Mouse (Mus musculus) WW6 (cell line): ENCODE data around the gene Nr1h2.

Source experiments
- DNase-seq: peaks from one replicate; pipeline ENCODE4 v3.0.0-alpha.2; 2013; ENCODE audit warnings: low read depth, low spot score

The Nr1h2 gene

DNA sequence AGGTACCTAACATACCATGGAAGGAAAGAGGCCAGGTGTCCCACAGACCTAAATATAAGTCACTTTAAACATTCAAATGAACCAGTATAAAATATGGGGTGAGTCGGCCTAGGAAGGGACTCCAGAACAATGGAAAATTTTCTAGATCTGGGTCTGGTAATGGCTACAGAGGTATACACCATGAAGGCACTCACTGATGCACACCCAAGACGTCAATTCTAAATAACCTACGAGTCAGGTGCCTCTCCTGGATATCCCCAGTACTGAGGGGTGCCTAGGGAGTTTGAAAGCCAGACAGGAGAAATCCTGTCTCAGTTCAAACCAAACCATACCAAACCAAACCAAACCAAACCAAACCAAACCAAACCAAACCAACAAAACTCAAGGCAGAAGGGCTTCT lies 23.2 kb downstream of the Nr1h2 start:
- DNase-seq, result no peak

DNA sequence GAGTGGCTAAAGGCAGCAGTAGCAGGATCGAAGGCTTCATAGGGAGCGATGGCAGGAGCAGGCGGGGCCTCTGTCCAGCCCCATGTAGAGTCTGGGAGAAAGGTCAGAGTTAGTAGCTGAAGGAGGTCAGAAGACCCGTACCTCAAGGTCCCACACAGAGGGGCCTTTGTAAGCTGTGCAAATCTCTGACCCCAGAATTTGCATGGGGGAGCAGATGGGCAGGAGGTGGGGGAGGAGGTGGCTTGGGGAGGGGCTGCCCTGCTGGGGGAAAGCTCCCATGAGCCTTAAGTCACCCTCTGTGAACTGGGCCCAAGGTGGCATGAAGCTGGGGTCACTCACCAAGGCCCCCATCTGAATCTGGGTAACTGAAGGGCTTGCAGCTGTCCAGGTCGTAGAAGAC lies 24.2 kb downstream of the Nr1h2 start:
- DNase-seq, result no peak

DNA sequence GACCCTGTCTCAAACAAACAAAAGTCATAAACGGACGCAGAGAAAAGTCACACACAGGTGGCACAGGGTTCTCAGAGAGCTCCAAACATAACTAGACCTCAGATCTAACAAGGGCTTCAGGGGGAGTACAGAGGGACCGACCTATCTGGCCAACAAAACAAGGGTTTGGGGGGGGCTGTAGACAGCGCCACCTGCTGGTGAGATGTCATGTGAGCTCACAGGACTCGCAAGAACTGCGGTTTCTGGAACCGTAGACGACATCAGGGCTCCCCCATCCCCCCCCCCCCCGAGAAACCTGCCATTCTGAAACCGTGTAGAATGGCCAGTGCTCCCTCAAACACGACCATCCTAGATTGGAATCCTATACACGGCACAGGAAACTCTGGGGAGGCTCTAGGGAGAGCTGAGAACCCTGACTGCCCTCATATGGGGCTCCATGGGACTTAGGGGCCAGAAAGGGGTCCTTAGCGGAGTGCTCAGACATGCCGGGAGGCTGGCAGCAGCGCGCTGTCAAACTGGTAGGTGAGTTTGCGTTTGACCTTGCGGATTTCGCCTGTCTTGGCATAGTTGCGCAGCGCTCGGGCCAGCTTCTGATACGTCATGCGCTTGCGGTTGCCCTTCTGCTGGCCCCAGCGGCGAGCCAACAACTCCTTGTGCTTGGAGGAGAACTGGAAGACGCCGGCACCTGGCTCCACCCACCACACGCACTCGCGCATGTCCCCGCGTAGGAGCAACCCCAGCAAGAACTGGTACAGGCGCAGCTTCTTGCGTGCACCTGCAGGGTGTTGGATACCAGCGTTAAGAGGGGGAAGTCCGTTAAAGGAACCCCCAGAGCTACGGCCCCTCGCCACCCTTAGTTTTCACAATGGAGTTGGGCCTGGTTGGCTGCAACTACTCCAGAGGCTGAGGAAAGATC lies 26.0 kb downstream of the Nr1h2 start:
- DNase-seq, result no peak

DNA sequence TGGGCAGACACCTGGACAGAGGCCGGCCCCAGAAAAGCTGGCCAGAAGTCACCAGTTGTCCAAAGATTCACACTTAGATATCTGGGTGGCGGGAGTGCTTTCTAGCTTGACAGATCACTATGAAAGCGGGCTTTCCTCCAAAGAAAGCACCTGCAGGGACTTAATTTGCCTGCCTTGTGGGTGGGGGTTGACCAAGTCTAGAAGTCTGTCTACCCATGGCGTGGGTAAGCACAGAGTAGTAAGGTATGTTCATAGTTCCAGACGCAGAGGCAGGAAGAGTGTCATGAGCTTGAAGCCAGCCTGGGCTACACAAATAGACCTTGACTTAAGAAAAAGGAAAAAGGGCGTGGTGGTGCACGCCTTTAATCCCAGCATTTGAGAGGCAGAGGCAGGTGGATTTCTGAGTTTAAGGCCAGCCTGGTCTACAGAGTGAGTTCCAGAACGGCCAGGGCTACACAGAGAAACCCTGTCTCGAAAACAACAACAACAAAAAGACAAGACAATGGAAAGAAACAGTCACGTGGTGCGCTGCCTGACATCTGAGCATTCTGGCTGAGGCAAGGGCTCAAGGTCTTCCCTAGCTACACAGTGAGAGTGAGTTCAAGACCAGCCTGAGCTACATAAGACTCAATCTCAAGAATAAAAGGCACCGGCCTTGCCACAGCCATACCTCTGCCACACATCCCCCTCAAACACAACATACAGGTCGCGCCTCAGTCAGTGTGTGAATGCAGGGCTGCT lies 27.2 kb downstream of the Nr1h2 start:
- DNase-seq, result no peak

DNA sequence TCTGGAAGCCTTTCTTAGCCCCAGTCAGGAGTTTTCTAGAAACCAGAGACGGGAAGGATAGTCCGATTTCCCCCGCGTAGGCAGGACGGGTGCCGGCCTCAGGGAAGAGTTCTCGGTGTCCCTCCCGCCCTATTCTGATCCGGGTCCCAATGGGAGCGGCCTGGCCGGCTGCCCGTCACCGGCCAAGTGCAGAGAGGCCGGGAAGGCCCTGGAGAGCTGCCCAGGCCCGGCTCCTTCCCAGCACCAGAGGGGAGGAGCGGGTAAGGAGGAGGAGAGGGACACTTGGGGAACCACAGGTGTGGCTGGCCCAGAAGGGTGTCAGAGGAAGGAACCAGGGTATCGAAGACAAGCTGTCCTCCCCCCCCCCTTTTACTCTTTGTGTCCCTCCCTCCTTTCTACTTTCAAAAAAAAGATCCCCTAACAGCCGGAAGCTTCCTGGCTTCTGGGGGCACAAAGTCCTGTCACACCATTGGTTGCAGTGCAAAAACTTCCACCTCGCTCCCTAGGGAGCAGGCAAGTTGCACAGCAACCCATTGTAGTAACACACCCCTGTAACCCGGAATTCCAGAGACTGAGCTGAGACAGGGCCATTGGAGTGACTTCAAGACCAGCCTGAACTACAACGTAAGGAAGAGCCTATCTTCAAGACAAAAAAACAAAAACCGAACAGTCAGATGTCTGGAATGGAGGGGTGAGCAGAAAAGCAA lies 28.5 kb downstream of the Nr1h2 start:
- no peak for DNase-seq

DNA sequence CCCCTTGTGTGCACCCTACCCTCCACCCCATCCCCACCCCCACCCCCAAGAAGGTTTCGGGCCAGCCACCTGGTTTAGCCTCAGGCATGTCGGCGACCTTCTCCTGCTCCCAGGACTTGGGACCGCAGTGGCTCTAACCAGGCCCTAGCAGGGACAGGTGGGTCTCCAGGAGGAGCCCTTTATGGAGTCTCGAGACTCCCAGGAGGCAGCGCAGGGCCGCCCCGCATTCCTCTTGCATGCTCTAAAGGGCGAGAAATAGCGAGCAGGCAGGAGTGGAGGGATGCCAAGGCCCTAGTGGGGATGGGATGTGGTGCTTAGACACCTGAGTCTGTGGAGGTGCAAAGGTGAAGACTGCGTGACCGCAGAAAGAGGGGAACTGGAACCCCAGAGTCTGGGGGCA lies 29.2 kb downstream of the Nr1h2 start, which contains the start of gene Mybpc2:
Gene Mybpc2, minus strand, starts transcription at position 155 of the 400 bp plus-strand sequence.
- DNase-seq, result no peak

DNA sequence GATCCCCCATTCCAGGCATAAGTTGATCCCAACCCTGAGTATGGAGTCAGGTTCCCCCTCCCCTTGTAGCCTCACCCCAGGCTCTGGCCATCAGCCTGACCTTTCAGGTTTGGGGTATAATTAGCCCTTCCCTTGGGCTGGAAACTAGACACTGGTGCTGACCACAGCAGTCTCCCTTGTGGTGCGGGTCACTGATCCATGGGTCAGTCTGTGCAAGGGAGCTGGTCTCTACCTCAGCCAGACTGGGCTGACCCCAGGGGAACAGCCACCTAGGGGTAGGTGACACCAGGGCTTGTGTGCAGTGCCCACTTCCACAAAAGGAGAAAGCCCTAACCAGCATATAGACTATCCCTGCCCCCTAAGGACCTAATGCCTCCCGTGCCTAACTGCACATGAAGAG lies 30.7 kb downstream of the Nr1h2 start:
- DNase-seq, result no peak

DNA sequence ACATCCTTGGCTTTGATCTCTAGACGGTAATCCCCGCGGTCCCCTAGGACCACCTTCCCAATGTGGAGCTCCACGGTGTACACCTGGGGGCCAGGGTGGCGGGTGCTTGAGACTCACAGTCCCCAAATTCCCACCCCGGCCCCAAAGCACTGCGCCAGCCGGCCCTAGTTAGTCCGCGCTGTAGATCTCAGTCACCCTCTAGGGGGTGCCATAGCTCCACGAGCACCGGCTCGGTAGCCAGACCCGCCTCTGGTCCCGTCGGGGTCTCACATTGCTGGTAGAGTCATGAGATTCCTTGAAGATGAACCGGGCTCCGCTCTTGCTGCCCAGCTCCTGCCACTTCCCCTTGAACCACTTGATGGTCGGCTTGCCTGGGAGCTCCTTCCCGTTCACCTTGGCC lies 32.0 kb downstream of the Nr1h2 start:
- DNase-seq, result peak; percentile 57

DNA sequence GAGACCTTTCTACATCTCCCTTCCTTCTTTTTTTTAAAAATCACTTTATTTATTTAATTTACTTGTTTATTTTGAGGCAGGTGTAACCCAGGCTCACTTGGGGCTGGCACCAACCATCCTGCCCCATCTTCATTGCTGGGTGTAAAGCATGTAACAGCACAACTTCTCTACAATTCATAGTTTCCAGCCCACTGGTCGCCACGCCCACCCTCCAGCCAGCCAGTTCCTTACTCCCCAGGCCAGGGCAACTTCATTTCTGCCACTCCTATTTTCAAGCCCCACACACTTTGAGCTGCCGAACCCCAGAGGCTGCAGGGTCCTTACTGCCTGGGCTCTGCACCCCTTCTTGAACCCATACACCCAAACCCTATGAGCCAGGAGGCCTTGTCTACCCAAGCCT lies 32.8 kb downstream of the Nr1h2 start:
- DNase-seq, result no peak

DNA sequence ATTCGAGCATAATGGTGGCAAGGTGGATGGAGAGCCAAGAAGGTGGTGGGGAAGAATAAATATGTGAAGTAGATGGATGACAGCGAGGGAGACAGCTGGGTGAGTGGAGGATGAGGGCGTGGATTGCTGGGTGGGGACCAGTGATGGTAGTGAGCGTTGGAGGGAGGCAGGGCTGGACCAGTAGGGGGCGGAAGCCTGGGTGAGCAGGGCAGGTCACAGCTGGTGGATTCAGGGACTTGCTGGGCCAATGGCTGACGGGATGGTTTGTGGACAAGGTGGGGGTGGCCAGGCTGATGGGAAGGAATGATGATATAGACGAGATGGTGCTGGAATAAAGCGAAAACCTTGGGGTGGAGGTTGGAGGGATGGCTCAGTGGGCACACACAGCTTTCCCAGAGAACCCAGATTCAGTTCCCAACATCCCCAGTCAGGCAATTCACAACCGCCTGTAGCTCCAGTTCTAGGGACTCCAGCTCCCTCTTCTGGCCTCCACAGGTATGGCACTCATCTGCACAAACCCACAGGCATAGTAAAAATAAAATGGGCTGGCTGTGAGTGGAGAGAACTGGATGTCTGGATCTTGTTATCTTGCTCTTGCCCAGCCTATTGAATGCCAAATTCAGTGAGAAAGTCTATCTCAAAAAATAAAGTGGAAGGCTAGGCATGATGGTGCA lies 34.4 kb downstream of the Nr1h2 start:
- DNase-seq, result peak; percentile 52

DNA sequence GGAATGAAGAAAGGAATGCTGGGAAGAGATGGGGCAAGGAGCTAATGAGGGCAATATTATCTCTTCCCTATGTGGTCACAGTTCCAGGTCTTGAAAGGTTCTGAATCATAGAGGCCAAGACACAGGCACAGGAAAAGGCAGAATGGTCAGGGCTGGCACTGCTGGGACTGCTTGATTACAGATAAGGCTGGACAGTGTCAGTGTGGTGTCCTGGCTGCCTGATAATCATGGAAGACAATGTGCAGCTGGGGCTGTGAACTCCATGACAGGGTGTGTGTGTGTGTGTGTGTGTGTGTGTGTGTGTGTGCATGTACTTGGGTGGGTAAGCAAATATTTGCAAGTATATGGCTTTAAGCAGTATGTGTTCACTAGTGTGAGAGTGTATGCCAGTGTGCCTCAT lies 46.3 kb downstream of the Nr1h2 start:
- DNase-seq, result no peak

DNA sequence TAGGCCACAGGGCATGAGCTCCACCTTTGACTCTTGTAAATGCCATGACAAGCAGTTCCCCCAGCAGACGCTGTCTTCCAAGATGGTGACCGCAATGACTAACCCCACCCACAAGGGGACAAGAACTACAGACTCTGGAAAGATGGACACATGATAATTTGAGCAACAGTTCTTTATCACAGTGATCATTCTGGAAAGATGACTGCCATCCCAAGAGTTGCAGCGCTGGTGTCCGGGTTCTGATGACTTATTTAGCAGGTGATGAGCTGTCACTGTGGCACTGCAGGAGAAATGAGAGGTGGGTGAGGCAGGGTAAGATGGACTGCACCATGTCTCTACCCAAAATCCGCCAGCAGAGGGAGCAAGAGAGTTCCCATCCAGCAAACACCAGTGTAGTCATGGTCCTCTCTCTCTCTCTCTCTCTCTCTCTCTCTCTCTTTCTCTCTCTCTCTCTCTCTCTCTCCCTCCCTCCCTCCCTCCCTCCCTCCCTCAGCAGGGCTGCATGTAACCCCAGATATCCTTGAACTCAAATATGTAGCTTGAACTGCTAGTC lies 52.1 kb downstream of the Nr1h2 start:
- peak; percentile 46 for DNase-seq

DNA sequence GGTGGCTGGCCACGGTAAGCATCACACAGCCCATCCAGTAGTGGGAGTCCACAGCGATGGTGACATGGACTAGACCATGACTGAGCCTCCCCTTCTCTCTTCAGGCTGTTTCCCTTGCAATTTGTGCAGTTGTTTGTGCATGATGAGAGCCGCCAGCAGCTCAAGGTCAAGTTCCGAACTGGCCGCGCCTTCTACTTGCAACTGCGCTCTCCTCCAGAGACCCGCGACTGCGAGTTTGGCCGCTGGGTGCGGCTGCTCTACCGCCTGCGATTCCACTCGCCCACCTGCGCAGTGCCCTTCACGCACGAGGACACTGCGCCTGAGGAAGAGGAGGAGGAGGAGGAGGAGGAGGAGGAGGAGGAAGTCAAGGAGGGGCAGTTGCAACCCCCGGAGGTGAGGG lies 53.7 kb downstream of the Nr1h2 start:
- DNase-seq, result no peak
